Mouse (Mus musculus) mature B cell (primary cell): ENCODE results near the gene Prss12.

Source experiments
- in situ Hi-C: fragments of 300-500 bp; cut with MboI; formaldehyde crosslinking; loops from 2 replicates; pipeline ENCODE4 v1.14.3; 2019

Gene Prss12

DNA sequence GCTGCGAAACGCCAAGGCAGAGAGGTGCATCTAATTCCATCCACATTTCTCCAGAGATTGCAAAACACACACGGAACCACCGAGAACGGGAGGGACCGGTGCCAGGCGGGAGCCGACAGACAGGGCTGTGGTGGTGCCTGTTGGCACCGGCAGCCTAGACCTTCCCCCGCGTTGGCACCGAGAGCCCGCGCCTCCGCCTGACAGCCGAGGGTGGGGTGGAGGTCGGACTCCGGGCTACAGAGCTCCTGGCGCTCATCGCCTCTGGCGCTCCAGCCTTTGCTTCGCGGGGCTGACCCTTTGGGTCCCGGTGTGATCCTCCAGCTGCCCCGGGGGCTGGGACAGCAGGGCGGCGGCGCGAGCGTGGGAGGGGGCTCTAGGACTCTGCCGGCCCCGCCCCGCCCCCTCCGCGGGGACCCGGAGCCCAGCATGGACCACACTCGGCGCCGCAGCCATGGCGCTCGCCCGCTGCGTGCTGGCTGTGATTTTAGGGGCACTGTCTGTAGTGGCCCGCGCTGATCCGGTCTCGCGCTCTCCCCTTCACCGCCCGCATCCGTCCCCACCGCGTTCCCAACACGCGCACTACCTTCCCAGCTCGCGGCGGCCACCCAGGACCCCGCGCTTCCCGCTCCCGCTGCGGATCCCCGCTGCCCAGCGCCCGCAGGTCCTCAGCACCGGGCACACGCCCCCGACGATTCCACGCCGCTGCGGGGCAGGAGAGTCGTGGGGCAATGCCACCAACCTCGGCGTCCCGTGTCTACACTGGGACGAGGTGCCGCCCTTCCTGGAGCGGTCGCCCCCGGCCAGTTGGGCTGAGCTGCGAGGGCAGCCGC lies at the start of gene Prss12:
TSS of gene Prss12 (plus strand) at position 206 of the 830 bp plus-strand sequence.
- in situ Hi-C loops: loop anchor here (10.0 kb wide), 1 partner anchor 58 kb away; no protein-coding TSS in a partner anchor

DNA sequence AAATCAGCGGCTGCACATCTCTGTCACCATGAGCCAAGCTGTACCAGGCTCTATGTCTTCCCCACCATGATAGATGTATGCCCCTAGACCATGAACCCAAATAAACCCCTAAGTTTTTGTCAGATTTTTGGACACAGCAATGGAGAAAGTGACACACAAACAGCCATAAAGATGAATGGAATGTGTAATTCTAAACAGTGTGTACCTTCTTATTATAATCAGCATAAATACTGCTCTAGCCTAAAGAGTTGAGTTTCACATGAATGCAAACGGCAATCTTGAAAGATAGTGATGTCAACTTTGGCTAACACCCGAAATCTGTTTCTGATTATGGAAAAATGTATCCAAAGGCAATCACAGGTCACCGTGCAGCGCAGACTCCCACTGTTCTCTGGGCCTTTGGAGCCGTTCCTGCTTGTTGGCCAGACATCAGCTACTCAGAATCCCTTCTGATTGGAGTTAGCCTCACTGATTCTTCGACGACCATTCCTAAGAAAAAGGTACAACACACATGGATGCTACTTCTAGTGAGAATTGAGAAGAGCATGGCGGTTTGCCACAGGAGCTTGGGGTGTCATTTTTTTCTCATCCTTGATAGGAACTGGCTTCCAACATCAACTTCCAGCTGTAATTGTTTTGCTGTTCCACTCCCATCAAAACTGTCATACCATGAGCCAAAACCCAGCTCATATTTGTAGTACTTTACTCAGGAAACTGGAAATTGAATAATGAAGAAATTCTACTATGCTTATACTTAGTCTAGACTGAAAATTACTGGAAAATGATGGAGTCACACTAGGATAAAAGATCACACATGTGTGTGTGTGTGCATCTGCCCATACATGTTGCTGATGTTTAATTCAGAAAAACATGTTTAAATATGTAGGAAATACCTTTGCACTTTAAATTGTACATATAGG lies 48.9 kb upstream of the Prss12 start:
- in situ Hi-C loops: no loop called here

DNA sequence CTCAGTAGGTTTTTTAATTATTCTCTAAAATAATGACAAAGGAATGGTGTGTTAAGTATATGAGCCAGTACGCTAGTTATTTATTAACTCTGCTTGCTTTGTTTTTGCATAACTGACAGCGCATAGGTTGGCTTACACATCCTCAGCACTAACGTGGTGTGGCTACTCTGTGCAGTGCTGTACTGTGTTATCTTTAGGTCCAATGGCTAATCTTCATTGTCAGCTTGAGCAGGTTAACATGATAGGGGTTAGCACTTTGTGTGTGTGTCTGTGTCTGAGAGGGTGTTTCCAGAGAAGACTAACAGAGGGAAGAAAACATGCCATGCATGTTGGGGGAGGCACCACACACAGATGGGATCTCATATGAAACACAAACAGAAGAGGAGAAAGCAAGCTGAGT lies 41.8 kb upstream of the Prss12 start:
- in situ Hi-C loops: no loop called here

DNA sequence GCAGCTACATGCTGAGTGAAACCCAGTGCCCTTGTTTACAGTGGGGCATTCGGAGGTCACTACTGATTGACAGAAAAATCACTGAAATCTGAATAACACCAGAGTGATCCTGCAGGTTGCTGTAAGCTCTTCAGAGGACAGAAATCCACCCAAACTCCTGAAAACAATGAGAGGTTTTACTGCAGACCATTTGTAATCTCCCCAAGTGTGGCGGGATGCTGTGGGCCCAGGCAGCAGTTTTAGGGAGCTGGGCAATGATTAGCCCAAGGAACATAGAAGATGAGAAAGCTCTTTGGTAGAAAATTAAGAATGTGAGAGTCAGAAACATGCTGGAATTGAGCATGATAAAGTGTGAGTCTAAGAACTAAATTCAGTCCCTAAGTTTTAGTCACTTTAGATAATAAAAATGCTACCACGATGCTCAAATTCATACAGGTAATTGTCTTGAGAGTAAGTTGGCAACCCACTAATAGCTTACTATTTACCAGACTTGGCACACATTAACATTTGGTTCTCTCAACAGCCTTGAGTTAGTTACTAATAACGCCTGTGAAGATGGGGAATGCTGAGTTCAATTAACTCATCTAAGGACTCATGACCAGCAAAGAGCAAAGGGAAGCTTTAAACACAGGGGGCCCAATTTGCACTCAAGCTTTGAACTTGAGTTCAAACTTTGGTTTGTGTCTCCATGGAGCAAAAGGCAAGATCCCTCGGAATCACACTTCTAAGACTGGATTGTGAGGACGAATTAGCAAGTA lies 34.7 kb upstream of the Prss12 start:
- in situ Hi-C loops: no loop called here

DNA sequence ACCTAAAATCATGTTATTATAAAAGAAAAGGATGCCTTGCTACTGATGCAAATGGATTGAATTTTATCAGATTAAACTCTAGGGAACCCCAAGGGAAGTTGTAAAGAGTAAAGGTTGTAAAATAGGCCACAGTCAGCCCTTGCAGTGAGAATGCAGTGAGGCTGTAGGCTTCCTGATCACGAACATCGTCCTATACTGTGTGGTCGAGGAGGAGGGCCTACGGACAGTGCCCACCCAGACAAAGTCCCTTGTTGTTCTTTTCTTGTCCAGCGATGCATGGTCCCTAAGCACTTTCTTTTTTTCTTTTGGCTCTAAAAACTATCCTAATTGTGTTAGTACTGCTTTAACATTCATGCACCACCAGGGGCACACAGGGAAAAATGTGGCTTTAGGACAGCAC lies 33.5 kb upstream of the Prss12 start:
- in situ Hi-C loops: no loop called here

DNA sequence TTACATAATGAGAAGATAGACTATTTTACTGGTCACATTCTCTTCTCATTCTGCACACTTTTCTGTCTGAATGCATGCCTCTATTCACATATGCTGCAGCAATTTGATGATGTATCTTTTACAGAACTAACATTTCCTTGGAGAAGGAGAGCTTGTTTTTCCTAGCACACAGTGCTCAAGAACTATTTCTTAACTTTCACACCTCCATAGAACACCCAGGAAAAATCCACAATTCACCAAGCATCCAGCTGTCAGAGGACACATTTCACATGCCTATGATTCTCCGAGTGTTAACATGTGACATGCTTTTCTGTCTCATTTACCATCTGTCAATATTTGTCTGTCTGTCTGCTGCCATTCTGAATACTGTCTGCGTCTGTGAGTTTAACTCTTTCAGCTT lies 21.1 kb upstream of the Prss12 start:
- in situ Hi-C loops: no loop called here

DNA sequence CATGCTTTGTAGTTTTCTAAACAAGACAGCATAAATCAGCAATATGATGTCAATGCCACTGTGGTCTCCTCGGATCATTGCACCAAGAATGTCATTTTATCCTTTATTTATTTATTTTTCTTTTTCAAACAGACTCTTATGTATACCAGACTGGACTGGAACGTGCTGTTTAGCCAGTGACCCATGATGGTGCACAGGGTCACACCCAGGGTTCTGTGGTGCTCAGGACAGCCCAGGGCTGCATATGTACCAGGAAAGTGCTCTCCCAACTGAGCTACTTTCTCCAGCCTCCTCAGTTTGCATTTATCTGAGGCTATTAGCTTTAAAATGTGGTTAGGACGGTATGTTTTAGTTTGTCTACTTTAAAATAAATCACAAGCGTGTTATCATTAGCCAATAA lies 18.7 kb upstream of the Prss12 start:
- in situ Hi-C loops: no loop called here

DNA sequence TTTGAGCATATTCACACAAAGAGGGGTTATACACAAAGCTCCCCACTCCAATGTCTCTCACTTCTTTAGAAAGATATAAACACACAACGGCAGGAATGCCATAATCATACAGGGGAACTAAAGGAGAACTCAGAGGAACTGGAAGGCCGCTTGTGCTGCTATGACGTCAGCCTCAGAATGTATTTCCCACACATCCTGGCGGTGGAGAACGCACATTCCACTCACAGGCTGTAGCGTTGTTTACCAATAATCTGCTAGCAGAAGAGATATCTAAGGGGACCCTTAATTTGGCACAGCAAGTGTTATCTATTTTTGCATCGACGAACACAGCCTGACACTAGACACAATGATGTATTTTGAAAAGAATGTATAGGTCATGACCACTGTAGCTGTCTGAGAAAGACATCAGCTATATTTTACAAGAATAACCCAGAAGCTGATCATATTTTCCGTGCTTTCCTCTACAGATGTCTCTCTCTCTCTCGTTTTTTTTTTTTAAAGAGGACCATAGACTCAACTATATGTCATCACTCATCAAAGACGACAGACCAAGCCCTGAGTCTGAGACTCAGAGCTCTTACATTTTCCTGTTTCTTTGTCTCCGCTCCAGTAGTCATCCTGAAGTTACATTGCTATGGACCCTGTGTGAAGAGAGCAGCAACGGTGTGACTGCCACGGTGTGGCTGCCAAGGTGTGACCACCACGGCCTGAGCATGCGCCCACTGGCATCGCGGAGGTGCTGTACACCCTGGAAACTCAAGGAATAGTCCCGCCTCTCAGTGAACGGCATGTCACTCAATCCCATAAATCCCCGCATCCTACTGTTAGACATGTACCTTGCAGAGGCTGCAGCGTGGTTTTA lies 16.9 kb upstream of the Prss12 start:
- in situ Hi-C loops: no loop called here

DNA sequence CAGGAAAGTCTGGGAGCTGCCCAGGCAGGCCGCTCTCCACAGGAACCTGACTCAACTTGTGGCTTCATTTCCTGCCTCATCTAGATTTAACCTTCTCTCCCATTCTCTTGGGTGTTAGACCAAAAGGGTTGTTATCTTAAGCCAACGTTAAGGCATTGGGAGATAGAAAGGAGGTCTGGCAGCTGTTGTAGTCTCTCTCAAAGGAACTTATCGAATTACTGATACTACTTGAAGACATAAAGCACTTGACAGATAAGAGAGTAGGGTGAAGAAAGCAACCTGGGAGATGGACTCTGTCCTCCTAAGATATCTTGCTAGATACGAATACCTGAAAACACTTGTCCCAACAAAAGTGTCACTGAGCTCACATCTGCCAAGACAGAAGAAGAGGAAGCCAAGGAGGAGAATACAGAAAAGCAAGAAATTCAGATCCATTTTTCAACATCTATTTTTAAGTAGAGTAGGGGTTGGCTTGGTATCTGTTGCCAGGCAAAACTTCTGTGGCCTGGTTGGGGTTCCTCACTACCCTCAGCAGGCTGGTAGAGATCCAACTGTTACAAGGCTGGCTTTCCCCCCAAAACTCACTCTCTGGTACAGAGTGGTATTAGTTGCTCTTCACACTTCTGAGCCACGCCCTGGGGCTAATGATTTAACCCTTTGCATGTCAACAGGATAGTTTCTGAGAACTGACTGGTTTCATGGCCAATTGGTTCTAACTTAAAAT lies 14.6 kb upstream of the Prss12 start:
- in situ Hi-C loops: no loop called here

DNA sequence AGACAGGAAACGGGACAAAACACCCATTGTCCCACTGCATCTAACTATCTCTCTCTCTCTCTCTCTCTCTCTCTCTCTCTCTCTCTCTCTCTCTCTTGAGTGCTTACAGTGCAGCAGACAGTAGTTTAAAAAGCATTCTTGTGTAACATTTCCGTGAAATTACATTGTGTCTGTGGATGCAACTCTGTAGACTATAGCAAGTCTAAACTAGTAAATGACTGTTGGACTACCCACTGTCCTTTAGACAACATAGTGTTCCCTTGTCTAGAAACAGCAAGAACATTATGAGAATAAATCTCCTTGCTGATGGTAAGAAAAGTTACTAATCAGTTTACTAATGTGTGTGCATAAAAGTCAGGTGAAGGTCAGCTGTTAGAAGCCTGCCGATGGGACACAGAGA lies 13.4 kb upstream of the Prss12 start:
- in situ Hi-C loops: no loop called here

DNA sequence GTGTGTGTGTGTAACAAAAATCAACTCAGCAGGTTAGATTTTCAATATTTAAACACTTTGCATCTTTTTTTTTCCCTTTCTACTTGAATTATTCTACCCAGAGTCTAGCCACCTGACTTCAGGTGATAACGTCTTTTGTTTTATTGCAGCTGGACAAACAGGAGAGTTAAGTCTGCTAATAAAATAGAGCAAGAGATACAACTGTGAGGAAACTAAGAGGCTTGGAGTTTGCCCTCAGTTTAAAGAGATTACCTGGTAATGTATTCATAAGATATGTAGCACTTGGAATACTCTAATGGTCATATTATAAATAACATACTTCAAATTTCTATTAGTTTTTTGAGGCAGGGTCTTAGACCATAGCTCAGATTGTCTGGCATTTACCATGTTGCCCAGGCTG lies 9.1 kb upstream of the Prss12 start:
- in situ Hi-C loops: no loop called here

DNA sequence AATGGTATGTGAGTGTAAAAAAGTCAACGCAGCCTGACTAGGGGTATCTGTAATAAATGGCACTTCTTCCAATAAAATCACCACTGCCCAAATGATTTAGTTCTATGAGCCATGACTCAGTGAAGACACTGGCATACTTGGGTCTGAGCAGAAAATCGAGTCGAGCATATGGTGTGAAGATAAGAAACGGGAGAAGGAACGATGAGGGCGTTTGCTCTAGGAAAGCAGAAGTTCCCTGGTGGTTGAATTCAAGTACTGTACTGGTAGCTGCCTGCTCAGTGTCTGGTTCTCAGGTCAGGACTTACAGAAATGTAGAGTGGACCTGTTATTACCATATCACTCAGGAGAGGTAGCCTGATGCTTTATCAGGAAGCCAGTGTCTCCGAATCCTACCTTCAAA lies 6.2 kb upstream of the Prss12 start:
- in situ Hi-C loops: loop anchor here (10.0 kb wide), 1 partner anchor 64 kb away; no protein-coding TSS in a partner anchor

DNA sequence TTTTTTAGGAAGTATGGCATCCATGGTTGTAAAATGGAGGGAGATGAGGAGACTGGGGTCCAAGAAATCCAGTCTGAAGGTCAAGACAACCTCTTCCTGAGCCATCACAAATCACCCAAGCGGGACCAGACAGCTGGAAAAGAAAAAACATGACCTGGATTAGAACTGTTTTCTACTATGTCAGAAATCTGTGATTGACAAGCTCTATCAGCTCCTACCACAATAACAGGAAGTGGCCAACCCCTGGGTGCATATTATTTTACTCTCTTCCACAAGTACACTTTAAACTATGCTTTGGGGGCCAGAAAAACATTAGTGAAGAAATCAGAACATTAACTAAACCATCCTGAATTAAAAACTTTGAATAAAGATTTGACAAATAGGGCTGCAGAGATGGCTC lies 2.2 kb upstream of the Prss12 start:
- in situ Hi-C loops: loop anchor here (10.0 kb wide), 1 partner anchor 60 kb away; no protein-coding TSS in a partner anchor

DNA sequence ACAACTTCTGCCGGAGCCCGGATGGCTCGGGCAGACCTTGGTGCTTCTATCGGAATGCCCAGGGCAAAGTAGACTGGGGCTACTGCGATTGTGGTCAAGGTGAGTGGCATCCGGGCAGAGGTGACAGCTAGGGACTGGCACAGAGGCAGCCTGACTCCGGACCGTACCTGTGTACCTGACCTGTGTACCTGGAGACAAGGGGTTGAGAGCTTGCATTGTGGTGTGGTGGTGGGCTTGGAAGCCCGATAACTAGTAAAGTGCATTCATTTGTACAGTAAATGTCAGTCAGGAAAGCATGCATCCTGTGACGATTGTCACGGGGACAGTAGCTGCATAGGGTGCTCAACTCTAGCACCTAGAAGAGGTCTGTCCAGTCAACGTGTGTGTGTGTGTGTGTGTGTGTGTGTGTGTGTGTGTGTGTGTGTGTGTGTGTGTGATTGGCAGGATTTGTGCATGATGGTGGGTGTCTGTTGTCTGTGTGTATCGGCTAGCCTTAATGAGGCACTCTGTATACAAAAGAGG lies 886 bp downstream of the Prss12 start:
- in situ Hi-C loops: loop anchor here (10.0 kb wide), 1 partner anchor 57 kb away; no protein-coding TSS in a partner anchor

DNA sequence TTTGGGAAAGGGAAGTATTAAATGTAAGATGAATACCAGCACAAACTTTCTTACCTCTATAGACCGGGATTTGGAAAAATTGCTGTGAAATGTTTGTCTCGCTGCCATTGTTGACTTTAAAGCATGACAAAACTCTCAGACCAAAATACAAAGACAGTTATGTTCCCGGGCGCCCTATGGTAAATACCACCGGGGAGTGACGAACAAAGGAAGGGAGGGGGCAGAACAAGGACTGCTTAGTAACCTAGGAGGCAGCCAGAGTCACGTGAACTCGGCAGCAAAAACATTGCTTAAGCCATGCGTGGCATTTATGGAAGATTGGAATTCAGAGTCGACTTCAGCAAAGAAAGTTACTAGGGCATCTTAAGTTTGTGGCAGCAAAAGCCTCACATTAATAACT lies 1.4 kb downstream of the Prss12 start:
- in situ Hi-C loops: loop anchor here (10.0 kb wide), 1 partner anchor 57 kb away; no protein-coding TSS in a partner anchor

DNA sequence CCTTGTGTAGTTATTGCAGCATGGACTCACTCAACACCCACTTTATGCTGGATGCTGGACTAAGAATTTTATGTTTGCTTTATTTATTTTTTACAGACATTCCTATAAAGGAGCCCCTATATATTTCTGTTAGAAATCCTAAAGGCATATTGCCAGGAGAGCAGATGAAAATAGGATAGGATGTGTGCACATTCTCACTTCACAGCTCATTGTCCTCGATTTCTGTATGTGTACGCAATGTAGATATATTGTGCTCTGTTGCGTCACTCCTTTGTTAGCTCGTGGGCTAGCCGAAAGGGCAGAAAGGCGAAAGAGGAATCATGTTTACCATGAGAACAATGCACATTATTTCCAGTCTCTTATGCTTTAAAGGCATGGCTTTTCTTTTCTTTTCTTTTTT lies 3.4 kb downstream of the Prss12 start:
- in situ Hi-C loops: no loop called here

DNA sequence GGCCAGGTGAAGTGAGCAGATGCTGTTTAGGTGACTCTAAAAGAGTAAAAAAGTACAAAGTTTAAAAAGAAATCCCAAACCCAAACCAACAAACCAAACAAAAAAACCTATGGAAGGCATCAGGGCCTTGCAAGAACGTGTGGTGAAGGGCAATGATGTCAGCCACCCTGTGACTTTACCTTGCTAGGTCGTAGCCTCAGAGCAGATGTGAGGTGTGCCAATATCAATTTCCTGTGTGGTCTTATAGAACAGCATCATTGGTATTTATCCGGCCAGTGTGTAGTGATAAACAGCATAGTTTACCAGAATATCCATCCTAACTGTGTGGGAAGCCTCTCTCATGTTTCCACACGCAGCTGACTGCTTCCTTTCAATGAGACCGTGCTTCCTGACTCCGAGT lies 6.2 kb downstream of the Prss12 start:
- in situ Hi-C loops: no loop called here

DNA sequence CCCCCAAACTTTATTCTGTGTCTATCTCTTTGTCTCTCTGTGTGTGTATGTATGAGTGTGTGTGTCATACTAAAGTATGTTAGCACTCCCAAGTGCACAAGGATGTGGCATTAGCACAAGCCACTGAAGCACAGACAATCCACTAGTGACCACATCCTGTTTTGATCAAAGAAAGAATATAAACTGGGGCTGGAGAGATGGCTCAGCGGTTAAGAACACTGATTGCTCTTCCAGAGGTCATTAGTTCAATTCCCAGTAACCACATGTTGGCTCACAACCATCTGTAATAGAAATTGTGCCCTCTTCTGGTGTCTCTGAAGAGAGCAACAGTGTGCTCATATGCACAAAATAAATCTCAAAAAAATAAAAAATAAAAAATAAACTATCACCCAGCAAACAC lies 12.8 kb downstream of the Prss12 start:
- in situ Hi-C loops: no loop called here

DNA sequence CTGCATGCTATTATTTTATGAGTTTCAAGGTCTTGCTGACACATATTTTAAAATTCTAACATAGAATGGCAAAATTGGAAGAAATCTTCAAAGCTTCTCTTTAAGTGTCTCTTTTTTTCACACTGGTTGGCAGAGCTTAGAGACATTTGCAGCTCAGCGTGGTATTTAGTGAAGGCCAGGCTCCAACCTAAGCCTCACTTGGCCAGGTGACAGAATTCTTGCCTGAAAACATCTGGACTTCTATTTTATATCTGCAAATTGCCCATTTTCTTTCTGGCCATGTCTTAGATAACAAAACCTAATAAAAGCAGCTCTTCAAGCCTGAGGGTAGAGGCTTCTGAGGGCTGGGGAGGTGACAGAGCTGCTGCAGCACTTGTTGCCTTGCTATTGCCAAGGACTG lies 13.7 kb downstream of the Prss12 start:
- in situ Hi-C loops: no loop called here

DNA sequence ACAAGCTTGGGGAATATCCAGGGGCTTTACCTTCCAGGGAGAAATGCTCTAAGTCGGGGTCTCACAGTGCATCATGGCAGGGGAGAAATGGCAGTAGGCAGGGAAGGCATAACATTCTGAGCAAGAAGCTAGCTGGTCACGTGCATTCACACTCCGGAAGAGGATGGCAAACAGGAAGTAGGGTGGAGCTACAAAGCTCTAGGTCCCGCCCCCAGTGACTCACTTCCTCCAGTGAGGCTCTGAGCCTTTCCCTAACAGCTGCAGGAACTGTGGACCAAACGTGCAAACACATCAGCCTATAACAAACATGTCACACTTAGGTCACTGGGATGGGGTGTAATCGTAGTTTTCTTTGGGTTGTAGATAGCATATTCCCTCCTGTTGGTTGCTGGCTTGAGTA lies 15.6 kb downstream of the Prss12 start:
- in situ Hi-C loops: no loop called here
